Mouse (Mus musculus) embryonic fibroblast, embryonic 13.5 days (primary cell): ENCODE results near the gene Slf2.

ENCODE experiments used
- CTCF ChIP-seq: IDR thresholded peaks from 2 replicates; pipeline ENCODE4 v1.5.1; 2011; ENCODE audit warnings: mild to moderate bottlenecking, control low read depth, low read length, moderate library complexity, borderline replicate concordance; ENCODE audit not compliant: insufficient read depth
- POLR2A ChIP-seq: IDR thresholded peaks from 2 replicates; pipeline ENCODE4 v1.6.1; 2011; ENCODE audit warnings: low read depth, mild to moderate bottlenecking, control low read depth, low read length, moderate library complexity

DNA sequence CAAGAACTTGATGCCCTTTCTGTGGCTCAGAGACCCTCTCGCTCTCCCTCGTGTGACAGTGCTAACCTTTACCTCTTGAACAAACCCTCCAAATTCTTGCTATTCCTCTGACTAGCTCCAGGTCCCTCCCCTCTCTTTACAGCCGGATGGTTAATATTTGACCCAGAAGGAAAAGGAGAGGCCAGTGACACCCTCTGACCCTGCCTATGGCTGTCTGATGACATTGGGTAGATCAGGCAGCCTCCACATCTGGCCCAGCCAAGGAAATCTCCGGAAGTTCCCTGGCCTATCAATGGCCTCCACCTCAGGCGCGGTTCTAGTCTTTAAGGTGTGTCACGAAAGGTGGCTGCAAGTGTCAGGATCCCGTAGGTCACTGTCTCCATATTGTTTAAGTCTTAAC lies 60.1 kb downstream of the Slf2 start:
- TF ChIP-seq CTCF (no peak), POLR2A (no peak)
